Mouse (Mus musculus) mouse embryonic stem cell (cell line): ENCODE measurements around the gene Fgfr2.

Experiments used
- in situ Hi-C, 2 experiments: fragments of 300-500 bp; cut with MboI; formaldehyde crosslinking; loops; 1 replicate in 1 of 2; 3 replicates in 1 of 2; pipeline ENCODE4 v1.14.3; 2019 to 2020; ENCODE audit warnings: low sequenced_read_pairs in 2 of 2, low pct_unique_long_range_greater_than_20kb in 1 of 2, mixed read lengths in 1 of 2; ENCODE audit not compliant: unreplicated experiment in 1 of 2

Gene Fgfr2

DNA sequence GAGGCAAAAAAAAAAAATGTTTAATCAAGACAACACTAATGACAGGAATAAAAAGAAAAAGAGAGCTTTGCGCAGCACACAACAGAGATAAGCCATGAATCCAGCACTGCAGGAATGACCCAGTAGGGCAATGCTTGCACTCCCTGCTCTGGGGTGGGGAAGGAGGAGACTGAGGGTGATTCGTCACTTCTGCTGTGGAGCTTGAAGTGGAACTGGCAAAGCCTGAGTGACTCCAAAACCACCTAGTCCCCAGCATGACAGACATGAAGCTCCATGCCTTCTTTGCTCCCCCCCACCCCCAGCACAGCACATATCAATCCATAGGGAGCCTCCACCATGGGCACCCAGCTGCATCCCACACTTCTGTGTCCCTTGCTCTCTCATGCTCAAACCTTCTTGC, 753.4 kb downstream of the Fgfr2 start:
- in situ Hi-C loops: no loop called here

DNA sequence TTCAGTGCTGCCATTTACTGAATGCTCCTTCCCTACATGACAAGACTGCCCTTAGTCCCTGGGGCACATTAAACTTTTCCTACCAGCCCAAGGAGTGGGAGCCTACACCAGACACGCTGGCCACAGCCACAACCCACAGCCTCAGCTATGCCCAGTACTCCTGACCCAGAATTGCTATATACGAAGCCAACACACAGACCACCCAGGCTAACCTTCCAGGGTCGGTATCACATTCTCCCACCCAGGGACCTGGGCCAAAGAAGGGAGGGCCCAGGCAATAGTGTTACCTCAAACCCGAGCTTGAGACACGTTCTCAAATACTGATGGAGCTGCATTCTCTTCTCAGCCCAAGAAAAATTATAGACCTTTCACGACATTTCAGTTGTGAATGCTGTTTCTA, 754.3 kb downstream of the Fgfr2 start:
- in situ Hi-C loops: no loop called here

DNA sequence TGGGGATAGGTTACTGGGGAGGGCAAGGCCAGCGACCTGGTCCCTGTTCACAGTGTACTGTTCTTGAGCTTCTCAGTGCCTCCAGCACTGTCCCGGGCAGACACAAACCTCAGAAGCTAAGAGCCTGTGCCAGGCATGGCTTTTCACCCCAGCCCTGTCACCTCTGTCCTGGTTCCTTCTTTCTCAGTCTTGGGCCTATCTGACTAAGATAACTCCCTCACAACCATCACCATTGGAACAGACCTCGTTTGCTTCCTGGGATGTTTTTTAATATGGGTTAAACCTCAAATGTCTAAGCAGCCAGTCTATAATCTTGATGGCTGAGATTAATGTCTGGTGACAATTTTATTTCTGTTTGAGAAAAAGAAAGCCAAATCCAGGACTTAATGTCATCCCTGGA, 755.8 kb downstream of the Fgfr2 start:
- in situ Hi-C loops: no loop called here

DNA sequence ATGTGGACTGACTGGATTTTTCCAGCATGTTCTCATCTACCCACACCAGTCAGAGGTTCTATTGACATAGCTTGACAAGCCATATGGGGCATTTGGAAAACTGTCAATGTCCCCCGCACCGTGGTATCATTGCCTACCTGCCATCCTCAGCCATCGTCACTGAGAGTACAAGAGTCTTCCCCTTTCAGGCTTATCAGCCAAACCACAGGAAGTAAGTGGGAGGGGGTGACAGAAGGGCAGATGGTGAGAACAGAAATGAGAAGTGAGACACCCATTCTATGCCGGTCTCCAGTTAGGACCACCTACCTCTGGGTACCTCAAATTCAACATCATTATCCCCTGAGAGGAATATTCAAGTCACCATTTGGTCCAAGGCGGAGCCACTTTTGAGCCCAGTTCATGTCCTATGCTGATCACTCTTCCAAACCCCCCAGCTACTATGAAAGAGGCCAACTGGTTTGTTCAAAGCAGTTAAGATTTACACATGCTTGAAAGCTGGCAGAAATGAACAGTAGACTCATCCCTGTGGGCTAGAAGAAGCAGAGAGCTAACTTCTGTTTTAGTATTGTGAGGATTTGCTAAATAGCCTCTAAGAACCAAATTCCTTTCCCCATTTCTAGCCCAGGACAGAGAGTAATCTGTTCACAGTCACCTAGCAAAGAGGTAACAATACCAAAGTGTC, 757.3 kb downstream of the Fgfr2 start:
- in situ Hi-C loops: no loop called here

DNA sequence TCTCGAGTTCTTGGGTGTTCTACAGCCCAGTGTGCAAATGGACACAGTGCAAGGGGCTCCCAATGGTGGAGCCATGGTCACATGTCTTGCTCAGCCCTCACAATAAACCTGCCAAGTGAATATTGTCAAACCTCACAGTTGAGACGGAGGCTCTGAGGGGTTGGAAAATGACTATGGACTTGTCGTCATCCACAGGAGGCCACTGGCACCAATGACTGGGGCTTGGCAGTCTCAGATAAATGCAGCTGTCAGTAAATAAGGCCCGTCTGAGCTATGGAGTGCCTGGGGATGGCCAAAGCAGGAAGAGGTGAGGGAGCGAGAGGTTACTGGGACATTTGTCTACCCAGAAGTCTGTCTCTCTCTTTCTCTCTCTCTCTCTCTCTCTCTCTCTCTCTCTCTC, 758.0 kb downstream of the Fgfr2 start:
- in situ Hi-C loops: no loop called here

DNA sequence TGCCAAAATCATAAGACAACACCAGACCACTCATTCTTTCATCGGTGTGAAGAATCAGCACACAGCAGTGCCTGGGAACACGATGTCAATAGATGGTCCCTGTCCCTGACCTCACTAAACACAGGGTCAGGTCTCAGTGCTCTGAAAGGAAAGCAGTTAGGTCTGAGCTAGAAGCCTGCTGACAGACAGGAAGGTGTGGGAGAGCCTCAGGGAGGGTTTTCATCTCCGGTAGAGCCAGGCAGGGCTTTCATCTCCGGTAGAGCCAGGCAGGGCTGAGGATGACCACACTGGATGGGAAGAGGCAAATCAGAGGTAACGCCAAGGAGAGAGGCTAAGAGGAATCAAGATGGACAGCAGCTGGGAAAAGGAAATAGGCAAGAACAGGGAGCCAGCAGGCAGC, 758.6 kb downstream of the Fgfr2 start:
- in situ Hi-C loops: no loop called here

DNA sequence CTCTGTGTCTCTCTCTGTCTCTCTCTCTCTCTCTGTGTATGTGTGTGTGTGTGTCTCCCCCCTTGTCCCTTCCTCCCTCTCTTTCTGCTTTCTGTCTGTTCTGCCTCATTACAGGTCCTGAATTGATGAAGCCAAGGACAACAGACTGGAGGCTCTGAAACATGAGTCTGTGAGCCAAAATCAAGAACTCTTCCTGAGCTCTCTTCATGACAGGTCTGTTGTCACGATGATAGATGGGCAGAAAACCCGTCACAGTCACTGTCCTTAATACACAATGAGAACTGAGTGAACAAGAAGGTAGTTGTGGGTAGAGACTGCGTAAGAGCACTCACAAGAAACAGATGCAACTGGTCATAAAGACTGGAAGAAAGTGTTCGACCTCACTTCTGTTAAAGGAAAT, 762.8 kb downstream of the Fgfr2 start:
- in situ Hi-C loops: no loop called here

DNA sequence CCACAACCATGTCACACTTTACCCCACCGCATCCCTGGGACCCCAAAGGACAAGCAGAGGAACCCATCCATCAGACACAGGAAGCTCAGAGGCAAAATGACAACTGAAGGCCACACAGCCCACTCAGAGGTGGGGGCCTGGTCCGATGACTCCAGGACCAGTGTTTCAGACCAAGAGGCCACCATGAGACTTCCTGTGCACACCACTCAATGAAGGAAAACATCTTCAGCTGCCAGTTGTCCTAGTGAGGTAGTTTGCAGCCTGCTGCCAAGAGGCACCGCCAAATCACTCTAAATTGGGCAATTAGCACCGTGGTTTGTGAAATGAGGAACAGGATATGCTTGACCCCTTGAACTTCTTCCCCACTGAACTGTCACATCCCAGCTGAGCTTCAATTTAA, 764.4 kb downstream of the Fgfr2 start:
- in situ Hi-C loops: no loop called here

DNA sequence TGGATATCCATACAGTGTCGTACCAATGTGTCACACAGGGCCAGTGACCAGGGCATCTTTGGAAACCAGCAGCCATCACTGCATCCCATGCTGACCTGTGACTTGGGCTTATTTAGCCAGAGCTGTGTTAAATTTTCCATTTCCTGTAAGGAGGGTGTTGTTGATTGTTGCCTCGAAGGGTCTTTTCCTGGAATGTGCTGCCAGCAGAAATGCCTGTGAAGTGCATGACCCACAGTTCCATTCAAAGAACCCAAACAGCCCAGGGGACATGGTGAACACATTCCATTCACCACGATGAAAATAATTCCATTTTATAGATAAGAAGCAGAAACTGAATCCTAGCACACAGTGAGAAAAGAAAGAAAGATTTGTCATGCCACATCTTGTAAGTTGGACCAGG, 764.9 kb downstream of the Fgfr2 start:
- in situ Hi-C loops: no loop called here

DNA sequence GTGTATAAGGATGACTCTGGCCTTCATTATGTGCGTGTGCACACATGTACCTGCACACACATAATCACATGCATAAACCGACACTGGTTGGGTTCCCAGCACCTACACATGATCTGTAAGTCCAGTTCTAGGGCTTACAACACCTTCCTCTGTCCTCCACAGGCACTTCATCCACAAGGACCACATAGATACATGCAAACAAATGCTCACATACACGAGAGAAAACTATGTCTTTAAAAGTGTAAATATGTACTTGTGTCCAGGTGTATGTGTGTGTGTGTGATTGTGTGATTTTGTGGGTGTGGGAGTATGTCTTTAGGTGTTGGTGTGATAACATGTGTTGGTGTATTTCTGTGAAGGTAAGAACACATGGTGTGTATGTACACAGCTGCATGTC, 765.3 kb downstream of the Fgfr2 start:
- in situ Hi-C loops: no loop called here

DNA sequence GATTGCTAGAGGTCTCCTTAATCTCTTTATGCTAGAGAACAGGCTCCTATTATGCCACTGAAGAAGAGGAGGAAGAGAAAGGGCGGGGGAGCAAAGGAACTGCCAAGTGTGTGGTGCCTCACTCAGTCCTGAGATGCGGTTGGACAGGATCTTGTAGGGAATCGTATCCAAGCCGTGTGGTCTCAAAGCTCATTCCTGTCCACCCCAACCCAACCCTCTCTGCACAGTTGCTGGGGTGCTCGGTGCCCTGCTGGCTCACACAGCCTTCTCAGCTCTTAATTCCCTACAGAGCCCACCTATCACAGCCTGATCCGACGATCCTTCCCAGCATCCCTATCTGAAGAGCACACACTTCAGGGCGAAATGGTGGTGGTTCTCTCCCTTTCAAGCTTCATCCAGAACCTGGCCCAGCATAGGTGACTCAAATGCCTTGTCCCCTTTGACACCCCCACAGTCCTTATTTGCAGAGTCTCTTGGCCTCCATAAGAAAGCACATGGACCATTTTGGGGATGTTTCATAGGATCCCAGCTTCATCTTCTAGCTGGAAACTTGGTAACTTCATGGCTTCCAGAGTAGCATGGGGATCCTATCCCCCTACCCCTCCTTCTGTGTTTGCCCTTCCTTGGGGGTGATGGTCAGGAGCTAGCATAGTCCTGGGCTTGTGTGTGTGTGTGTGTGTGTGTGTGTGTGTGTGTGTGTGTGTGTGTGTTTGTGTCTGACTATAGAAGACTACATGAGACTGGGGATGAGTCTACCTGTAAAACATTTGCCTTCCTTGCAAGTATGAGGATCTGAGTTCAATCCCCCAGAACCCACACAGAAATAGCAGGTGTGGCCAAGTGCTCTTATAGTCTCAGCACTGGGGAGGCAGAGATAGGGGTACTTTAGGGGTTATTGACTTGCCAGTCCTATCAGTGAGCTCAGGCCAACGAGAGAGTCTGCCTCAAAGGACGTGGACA, 766.0 kb downstream of the Fgfr2 start:
- in situ Hi-C loops: no loop called here

DNA sequence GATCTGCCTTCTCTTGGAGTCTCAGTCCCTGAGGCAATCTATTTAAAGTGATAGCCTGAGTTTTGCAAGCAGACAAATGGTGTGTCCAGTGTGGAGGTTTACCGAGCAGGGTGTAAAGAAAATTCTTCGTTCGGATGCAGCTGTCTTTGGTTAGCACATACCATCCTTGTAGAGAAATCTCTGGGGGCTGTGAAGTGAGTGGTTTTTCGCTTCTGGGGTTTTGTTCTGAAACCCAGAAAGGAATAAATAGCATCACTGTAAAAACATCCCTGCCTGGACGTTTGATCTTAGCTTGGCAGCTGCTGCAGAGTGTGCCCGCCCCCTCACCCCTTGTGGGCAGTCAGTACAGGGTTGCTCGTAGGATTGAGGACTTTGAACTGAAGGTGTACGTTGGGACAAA, 767.0 kb downstream of the Fgfr2 start:
- in situ Hi-C loops: no loop called here

DNA sequence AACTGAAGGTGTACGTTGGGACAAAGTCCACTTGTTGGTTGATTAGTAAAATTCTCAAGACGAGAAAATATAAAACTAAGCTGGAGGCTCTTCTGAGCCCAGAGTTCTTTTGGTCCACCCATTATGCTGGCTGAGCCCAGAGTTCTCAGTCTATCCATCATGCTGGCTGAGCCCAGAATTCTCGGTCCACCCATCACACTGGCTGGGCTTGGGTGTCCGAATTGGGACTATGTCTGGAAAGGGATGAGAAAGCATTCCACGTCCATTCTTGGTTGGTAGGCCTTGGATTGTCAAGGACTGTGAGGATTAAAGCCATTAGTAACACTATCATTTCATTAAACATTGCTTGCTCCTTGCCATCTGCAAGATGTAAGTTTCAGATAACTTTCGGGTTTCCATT, 767.4 kb downstream of the Fgfr2 start:
- in situ Hi-C loops: no loop called here

DNA sequence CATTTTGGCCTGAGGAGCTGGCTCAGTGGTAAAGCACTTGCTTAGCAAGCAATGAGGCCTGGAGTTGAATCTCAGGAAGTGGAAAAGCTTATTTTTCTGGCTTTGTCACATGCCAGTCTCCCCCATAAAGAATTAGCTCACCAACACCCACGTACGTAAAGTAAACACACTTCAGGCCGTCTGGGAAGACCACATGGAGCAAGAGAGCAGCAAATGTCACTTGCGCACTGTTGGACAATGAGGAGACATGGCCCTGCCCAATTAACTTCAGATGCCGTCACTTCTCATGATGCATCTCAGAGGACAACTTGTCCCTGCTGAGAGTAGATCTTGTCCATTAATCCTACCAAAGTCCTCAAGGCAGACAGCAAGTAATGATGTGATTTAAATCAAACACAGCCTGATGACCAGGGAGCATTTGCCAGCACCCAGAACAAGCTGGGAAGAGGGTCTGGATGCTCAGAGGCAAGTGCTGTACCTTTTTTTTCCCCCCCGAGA, 774.0 kb downstream of the Fgfr2 start:
- in situ Hi-C loops: no loop called here

DNA sequence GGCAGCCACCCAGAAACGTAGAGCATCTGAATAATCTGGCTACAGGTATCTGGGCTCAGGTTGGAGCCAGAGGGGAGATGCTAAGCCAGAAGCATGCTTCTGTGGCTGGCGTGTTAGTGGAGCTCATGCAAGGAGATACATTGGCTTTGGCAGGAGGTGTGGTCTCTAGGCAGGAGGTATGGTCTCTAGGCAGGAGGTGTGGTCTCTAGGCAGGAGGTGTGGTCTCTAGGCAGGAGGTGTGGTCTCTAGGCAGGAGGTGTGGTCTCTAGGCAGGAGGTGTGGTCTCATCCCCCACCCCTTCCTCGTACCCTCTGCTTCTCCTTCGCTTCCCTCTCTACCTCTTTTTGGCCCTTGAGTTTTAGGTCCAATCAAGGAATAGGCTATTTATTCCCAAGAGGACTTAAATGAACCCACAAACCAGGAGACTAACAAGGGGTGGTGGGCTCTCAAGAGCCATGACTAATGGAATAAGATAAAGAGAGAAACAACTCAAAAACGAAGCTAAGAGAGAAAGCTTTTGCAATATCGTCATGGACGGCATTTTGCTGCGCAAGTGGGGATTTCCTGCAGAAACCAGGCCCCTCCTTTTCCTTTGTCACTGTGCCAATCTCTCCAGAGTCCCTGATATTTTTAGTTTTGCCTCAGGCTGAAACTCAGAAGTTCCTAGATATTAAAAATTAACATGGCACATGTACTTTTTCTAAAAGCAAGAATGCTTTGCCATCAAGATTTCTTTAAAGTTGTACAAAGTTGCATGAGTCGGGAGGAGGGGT, 775.7 kb downstream of the Fgfr2 start:
- in situ Hi-C loops: no loop called here

DNA sequence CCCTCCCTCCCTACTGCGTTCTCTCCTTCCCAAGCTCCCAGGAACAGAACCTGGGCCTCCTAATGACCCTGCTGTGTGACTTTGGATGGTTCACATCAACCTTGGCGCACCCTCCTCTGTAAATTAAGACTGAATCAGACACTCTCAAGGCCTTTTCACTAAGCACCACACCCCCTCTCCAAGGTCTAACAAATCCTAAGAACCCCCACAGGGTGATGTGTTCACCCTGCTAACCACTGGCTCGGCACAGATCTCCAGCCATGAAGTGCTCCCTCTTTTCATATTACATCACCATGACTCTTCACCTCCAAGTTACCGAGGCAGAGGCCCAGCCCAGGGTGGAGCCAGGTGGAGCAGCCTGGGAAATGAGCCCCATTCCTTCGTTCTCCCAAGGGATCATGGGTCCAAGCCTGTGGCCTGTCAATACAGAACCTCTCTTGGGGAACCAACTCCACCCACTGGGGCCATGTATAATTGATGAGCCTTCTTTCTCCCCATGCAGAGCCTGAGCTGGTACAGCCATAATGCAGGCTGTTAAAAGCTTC, 777.6 kb downstream of the Fgfr2 start:
- in situ Hi-C loops: no loop called here

DNA sequence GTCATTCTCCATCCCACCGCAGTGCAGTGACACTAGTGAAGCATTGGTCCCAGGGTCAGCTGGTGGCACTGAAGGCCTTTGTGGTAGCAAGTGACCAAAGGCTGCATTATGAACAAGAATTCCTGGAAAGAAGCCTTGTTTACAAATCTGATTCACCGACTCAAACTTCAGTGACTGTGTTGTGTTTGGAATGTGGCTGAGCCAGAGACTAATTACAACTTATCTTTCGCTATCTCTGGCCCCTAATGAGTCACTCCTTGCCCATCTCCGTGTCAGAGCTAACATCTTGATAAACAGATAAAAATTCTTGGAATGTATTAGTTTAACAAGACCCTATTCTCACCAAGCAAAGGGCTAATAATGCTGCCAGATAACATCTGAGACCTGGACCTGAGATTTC, 778.5 kb downstream of the Fgfr2 start:
- in situ Hi-C loops: no loop called here

DNA sequence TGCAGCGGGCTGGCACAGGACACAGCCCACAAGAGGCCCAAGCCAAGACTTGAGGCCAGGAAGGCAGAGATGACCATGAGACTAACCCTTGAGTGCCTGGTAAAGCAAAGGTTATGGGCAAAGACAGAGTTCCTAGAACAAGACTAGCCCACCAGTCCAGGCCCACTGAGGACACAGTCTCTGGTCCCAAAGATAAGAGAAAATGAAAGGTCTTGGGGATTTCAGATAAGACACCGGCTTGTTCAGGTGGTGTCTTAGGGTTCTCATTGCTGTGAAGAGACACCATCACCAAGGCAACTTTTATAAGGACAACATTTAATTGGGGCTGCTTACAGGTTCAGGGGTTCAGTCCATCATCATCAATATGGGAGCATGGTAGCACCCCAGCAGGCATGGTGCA, 779.2 kb downstream of the Fgfr2 start:
- in situ Hi-C loops: no loop called here

DNA sequence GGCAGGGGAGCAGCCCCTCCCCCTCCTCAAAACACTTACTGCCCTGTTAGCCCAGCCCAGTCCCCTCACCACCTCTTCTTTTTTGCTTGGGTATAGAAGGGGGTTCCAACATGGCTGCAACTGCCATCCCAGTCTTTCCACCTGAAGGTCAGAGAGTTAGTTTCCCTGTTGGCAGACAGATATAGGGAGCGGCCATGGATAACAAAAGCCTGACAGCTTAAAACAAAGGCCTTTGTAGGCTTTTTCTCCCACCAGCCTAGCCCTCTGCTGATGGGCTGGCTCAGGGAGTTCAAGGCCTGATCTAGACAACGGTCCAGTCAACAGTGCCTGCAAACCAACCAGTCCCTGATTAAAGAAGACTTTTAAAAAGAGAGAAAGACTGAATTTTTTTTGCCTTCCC, 780.0 kb downstream of the Fgfr2 start:
- in situ Hi-C loops: no loop called here
